Mouse (Mus musculus): ENCODE results near the gene Atp5l. TPM values are rescaled to one million over a fixed set of nuclear protein-coding genes. Genes with fewer than 3 reads are reported as not detected.

The Atp5l gene
- polyA plus RNA-seq, 1 experiment: 989 TPM

DNA sequence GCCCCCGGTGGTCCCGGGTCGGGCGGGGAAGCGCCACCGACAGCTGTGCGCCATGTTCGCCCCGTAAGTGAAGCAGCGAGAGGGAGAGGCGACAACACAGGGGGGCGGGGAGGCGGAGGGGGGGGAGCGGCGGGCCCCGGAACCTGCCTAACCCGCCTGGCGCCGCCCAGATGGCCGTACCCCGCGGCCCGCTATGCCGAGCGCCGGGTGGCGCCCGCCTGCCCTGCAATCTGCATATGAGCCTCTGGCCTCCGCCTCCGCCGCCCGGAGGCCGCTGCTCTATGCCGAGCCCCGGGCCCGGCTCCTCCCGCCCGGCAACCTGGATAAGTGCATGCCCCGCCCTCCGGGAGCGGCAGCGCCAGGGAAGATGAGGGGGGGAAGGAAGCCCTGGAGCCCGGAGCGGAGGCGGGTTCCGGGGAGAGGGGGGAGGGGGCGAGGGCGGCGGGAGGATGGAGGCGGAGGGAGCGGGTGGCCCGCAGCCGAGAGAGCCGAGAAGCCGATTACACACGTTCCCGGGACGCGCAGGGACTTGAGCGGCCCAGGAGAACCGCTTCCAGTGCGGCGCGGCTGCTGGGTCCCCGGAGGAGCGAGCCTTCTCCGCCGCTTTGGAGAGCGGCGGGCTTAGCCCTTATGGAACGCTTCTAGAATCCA lies 39.2 kb downstream of the Atp5l start, which contains the start of gene Kmt2a:
Kmt2a (minus strand) TSS at position 76 of the 651 bp plus-strand sequence.
- under 1% methylated on average over 51 of the region's 71 CpGs for WGBS

DNA sequence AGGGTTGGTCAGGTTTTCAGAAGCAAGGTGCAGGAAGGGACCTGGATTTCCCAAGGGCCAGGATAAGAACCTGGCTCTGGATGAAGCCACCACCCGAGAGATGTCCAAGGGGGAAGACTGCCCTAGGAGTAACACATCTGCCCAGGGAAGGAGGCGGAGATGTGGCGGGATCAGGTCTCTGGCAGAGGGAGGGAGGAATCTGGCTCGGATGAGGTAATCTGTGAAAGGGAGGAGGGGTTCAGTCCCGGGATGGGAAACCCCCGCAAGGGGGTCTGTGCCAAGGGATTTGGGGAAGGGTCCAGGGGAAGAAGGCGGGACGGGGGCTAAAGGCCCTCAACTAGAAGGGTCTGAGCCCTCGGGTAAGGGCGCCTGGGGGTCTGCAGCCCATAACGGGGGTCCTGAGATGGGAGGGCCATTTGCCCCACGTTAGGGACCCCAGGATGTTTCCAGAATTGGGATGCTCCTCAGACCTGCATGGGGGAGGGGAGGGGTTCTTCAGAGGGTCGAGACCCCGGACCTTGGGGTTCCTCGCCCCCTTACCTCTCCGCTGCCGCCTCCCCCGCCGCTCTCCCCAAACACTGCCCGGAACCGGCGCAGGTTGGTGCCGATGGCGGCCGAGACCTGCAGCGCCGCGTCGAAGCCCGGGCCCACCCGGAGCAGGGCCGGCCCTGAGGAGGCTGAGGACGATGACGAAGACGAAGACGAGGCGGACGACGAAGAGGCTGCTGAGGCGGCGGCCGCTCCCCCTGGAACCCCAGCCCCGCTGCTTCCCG lies 40.0 kb downstream of the Atp5l start:
- peaks cover 15% of the 10 kb centered on the region; the same call in 1 of the 2 replicates for H3K4me1 ChIP-seq (ENCODE audit: control insufficient read depth, insufficient read depth, low read length)
- peak; percentile 47 to 52 for DNase-seq

More for the DNA sequence above, 39.2 kb downstream of the Atp5l start, which contains the start of gene Kmt2a:
- DNase-seq: peak; percentile 98 to 100
- no peaks in the 10 kb centered on the region for H3K27me3 ChIP-seq (ENCODE audit: control insufficient read depth, insufficient read depth, low read length)
- H3K4me1 ChIP-seq (ENCODE audit: control insufficient read depth, insufficient read depth, low read length): peaks cover 11% of the 10 kb centered on the region; the same call in 1 of the 2 replicates
- TF ChIP-seq CTCF (IDR thresholded peaks at IDR 0.05; ENCODE audit: borderline replicate concordance, insufficient read depth, low read depth, low read length) (no peak), POLR2A (IDR thresholded peaks at IDR 0.05; ENCODE audit: borderline replicate concordance, insufficient read depth, low read length) (peak; percentile 71)
- H3K27ac ChIP-seq (ENCODE audit: insufficient read depth, low read length): peak within 1 kb of the TSS; percentile 97
- peak within 1 kb of the TSS; percentile 97 for H3K4me3 ChIP-seq (replicated peaks; ENCODE audit: insufficient read depth, low read depth, low read length)

DNA sequence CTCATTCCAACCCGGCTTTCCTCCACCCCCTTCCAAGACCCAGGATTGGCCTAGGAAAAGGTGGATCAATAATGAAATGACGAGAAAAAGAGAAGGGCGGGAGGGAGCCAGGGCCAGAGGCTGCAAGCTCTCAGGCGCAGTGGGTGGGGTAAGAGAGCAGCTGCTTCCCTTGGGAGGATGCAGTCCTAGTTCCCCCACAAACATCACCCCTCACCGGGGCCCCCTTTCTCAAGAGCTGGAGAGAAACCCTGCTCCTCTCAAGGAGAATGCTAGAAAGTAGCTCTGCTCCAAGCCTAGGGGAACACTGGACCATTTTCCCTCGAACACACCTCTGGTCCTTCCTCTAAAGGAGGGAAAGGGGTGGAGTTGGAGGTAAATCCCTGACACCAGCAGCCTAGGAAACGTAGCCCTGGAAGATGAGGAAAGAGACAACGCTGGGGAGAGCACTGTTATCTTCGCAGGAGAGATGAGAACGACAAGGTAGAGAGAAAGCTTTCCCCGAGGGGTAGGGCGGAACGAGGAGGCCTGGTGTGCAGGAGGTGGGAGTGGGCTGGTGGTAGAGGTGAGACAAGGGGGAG lies 40.8 kb downstream of the Atp5l start:
- WGBS: under 1% methylated on average over 13 of the region's 13 CpGs
- TF ChIP-seq POLR2A (IDR thresholded peaks at IDR 0.05; ENCODE audit: borderline replicate concordance, insufficient read depth, low read length) (no peak), CTCF (IDR thresholded peaks at IDR 0.05; ENCODE audit: borderline replicate concordance, insufficient read depth, low read depth, low read length) (no peak)
- Histone ChIP-seq H3K27ac (ENCODE audit: insufficient read depth, low read length) (no peak overlapping the region), H3K4me3 (replicated peaks; ENCODE audit: insufficient read depth, low read depth, low read length) (peak overlapping the region; percentile 62), H3K27me3 (ENCODE audit: control insufficient read depth, insufficient read depth, low read length) (no peaks in the 10 kb centered on the region), H3K4me1 (ENCODE audit: control insufficient read depth, insufficient read depth, low read length) (peaks cover 19% of the 10 kb centered on the region; the same call in 1 of the 2 replicates)
- DNase-seq: peak; percentile 32 to 37

More for the DNA sequence above, 40.0 kb downstream of the Atp5l start:
- TF ChIP-seq CTCF (IDR thresholded peaks at IDR 0.05; ENCODE audit: borderline replicate concordance, insufficient read depth, low read depth, low read length): no peak
- no peak for TF ChIP-seq POLR2A (IDR thresholded peaks at IDR 0.05; ENCODE audit: borderline replicate concordance, insufficient read depth, low read length)
- under 1% methylated on average over 41 of the region's 44 CpGs for WGBS
- peak overlapping the region; percentile 62 for H3K4me3 ChIP-seq (replicated peaks; ENCODE audit: insufficient read depth, low read depth, low read length)
- H3K27ac ChIP-seq (ENCODE audit: insufficient read depth, low read length): peak overlapping the region; percentile 86
- no peaks in the 10 kb centered on the region for H3K27me3 ChIP-seq (ENCODE audit: control insufficient read depth, insufficient read depth, low read length)

DNA sequence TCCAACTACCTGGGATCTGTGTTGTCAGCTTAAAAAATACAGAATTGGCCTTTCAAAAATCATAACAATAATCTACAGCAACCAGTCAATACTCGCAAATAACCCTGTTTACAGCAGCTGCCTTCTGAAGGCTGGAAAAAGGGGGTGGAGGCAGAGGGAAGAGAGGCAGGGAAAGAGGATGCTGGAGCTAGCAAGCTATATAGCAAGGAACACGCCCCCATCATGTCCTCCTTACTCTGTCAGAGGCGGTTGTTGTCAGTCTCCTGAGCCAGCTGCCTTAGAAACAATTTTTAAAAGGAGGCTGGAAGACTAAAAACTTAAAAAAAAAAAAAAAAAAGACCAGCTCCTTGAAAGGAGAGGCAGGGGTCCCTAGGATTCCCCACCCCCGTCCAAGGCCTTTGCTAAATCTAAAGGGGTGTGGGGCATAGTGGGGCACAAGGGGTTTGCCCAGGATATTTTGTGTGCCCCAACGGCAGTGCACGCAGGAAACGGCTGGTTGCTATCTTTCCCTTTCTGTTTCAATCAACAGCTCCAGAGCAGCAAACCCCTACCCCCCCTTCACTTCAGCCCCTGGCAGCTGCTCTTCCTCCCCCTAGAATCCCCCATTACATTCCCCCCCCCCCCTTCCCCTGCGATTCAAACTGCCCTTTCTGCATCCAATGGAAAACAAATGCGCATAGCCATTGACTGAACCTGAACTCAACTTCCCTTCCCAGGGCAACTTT lies 41.6 kb downstream of the Atp5l start:
- H3K27ac ChIP-seq (ENCODE audit: insufficient read depth, low read length): no peak overlapping the region
- H3K4me1 ChIP-seq (ENCODE audit: control insufficient read depth, insufficient read depth, low read length): peaks cover 24% of the 10 kb centered on the region; the same call in 1 of the 2 replicates
- WGBS: 5% methylated on average over 9 of the region's 9 CpGs

DNA sequence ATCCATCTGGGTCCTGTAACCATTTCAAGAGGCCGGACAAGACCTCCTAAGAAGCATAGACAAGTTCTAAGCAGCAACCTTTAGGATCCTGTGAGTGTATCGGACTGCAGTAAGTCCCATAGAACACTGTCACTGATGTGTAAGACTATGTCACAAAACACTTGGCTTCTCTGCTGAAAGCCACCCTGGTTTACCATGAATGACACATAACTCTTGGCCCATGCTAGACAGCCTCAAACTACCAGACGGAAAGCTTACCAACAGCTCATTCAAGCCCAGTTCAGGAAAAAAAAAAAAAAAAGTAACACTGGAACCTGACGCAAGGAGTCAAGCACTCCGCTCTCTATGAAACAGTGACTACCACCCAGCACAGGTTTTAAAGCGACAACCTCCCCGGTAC lies 42.9 kb downstream of the Atp5l start:
- Histone ChIP-seq H3K27ac (ENCODE audit: insufficient read depth, low read length) (no peak overlapping the region), H3K4me3 (replicated peaks; ENCODE audit: insufficient read depth, low read depth, low read length) (peak overlapping the region; percentile 22), H3K27me3 (ENCODE audit: control insufficient read depth, insufficient read depth, low read length) (no peaks in the 10 kb centered on the region), H3K4me1 (ENCODE audit: control insufficient read depth, insufficient read depth, low read length) (peaks cover 27% of the 10 kb centered on the region; the same call in 1 of the 2 replicates)
- no peak for DNase-seq
- no peak for TF ChIP-seq POLR2A (IDR thresholded peaks at IDR 0.05; ENCODE audit: borderline replicate concordance, insufficient read depth, low read length)
- WGBS: 46% methylated on average over 7 of the region's 7 CpGs

More for the DNA sequence above, 41.6 kb downstream of the Atp5l start:
- no peak for DNase-seq
- TF ChIP-seq CTCF (IDR thresholded peaks at IDR 0.05; ENCODE audit: borderline replicate concordance, insufficient read depth, low read depth, low read length) (no peak), POLR2A (IDR thresholded peaks at IDR 0.05; ENCODE audit: borderline replicate concordance, insufficient read depth, low read length) (no peak)
- Histone ChIP-seq H3K27me3 (ENCODE audit: control insufficient read depth, insufficient read depth, low read length) (no peaks in the 10 kb centered on the region), H3K4me3 (replicated peaks; ENCODE audit: insufficient read depth, low read depth, low read length) (peak overlapping the region; percentile 62)

DNA sequence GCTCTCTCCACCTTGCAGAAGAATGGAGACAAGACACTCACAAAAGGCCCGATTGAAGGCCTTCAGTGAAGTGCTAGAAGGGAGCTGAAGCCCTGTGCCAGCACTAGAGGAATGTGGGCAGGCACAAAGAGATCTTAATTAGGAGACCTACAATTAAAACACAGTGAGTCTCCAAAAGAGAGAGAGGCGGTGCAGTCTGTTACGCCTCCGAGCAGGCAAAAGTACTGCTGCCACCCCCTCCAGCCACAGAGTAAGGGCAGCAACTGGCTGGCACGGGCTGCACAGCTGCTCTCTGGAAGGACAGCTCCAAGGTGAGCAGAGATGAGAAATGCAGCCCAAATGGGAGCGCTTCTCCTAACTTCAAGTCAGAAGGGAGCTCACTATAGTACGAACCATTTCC lies 45.1 kb downstream of the Atp5l start:
- 0 out of 2 replicates have a peak overlapping the region, but pooled peaks have one; percentile 11 for H3K27ac ChIP-seq (ENCODE audit: insufficient read depth, low read length)
- DNase-seq: no peak
- H3K27me3 ChIP-seq (ENCODE audit: control insufficient read depth, insufficient read depth, low read length): no peaks in the 10 kb centered on the region
- TF ChIP-seq POLR2A (IDR thresholded peaks at IDR 0.05; ENCODE audit: borderline replicate concordance, insufficient read depth, low read length): no peak
- no peak for TF ChIP-seq CTCF (IDR thresholded peaks at IDR 0.05; ENCODE audit: borderline replicate concordance, insufficient read depth, low read depth, low read length)
- WGBS: 15% methylated on average over 7 of the region's 7 CpGs
- H3K4me1 ChIP-seq (ENCODE audit: control insufficient read depth, insufficient read depth, low read length): peaks cover 35% of the 10 kb centered on the region; the same call in 1 of the 2 replicates
- H3K4me3 ChIP-seq (replicated peaks; ENCODE audit: insufficient read depth, low read depth, low read length): no peak overlapping the region

DNA sequence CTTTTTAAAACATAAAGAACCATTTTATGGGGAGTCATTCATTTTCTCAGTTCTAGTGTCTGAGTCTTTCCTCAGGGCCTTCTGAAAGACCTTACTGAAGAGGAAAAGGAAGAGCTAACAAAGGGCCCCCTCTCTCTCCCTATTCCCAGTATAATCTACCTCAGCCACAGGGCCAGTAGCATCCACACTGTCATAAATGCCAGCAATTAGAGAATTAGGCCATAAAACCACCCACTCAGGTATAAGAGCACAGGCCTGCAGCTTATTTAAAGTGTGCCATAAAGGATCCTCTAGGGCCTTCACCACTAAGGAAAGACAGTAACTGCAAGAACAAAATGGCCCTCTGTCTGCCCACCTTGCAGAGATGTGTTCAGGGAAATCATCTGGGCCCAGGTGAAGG lies 46.3 kb downstream of the Atp5l start:
- H3K27ac ChIP-seq (ENCODE audit: insufficient read depth, low read length): no peak overlapping the region
- no peak overlapping the region for H3K4me3 ChIP-seq (replicated peaks; ENCODE audit: insufficient read depth, low read depth, low read length)
- peaks cover 38% of the 10 kb centered on the region for H3K4me1 ChIP-seq (ENCODE audit: control insufficient read depth, insufficient read depth, low read length)
- no peak for TF ChIP-seq POLR2A (IDR thresholded peaks at IDR 0.05; ENCODE audit: borderline replicate concordance, insufficient read depth, low read length)
- no peak for TF ChIP-seq CTCF (IDR thresholded peaks at IDR 0.05; ENCODE audit: borderline replicate concordance, insufficient read depth, low read depth, low read length)
- H3K27me3 ChIP-seq (ENCODE audit: control insufficient read depth, insufficient read depth, low read length): no peaks in the 10 kb centered on the region
- DNase-seq: no peak
